Comparison of ENCODE assay signal across 8 mouse cellular contexts in the genomic region with DNA sequence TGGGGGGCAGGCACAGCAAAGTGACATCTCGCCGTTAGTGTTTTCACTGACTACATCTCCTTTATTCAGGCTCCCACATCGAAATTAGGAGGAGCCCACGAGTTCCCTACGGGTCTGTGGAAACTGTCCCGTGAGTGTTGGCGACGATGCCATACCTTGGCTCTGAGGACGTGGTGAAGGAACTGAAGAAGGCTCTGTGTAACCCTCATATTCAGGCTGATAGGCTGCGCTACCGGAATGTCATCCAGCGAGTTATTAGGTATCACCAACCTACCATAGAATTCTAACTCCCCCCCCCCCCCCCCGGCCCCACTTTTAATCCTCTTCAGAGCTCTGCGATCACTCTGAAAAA. TPM values are rescaled to one million over a fixed set of nuclear protein-coding genes. Genes with fewer than 3 reads are reported as not detected.
DNase-seq lines count a peak whose midpoint lies in the region; ATAC-seq and TF ChIP-seq lines count a peak whose summit lies in the region.

No protein-coding gene starts in this region.

- H3K36me3 ChIP-seq in lung, embryonic 14.5 days (ENCODE audit: insufficient read depth), result peaks cover 29% of the 10 kb centered on the region
- peaks cover 43% of the 10 kb centered on the region for H3K36me3 ChIP-seq in limb, embryonic 12.5 days

- H3K9ac ChIP-seq in lung, embryonic 14.5 days, result peak overlapping the region; percentile 91
- peak overlapping the region; percentile 88 for H3K9ac ChIP-seq in limb, embryonic 12.5 days (replicated peaks)

- H3K4me3 ChIP-seq in lung, embryonic 14.5 days (ENCODE audit: low read depth, low read length), result peak overlapping the region; percentile 85
- peak overlapping the region; percentile 91 for H3K4me3 ChIP-seq in embryonic fibroblast, embryonic 13.5 days (ENCODE audit: insufficient read depth, low read length)
- H3K4me3 ChIP-seq in limb, embryonic 12.5 days (replicated peaks), result peak overlapping the region; percentile 80

- no peaks in the 10 kb centered on the region for H3K27me3 ChIP-seq in lung, embryonic 14.5 days (ENCODE audit: insufficient read depth, low read length)
- H3K27me3 ChIP-seq in limb, embryonic 12.5 days, result no peaks in the 10 kb centered on the region

- no peaks in the 10 kb centered on the region for H3K9me3 ChIP-seq in lung, embryonic 14.5 days (ENCODE audit: low read depth, low read length)
- no peaks in the 10 kb centered on the region for H3K9me3 ChIP-seq in limb, embryonic 12.5 days

- TF ChIP-seq CTCF in lung, embryonic 14.5 days (IDR thresholded peaks at IDR 0.05; ENCODE audit: low read depth), result no peak
- no peak for TF ChIP-seq CTCF in embryonic fibroblast, embryonic 13.5 days (IDR thresholded peaks at IDR 0.05; ENCODE audit: borderline replicate concordance, insufficient read depth, low read length)

- peak overlapping the region; percentile 96 for H3K27ac ChIP-seq in lung, embryonic 14.5 days (ENCODE audit: low read depth)
- H3K27ac ChIP-seq in embryonic fibroblast, embryonic 13.5 days (ENCODE audit: insufficient read depth, low read length), result peak overlapping the region; percentile 90
- peak overlapping the region; percentile 87 for H3K27ac ChIP-seq in limb, embryonic 12.5 days

- no peak for TF ChIP-seq POLR2A in embryonic fibroblast, embryonic 13.5 days (IDR thresholded peaks at IDR 0.05; ENCODE audit: low read depth, low read length)

- peak; percentile 69 for ATAC-seq in lung, embryonic 14.5 days (ENCODE audit: insufficient read depth)
- peak; percentile 60 for ATAC-seq in limb, embryonic 12.5 days (ENCODE audit: insufficient number of reproducible peaks, insufficient read depth, low FRiP score, low TSS enrichment, low read depth)
- ATAC-seq in neutrophil, adult 5-6 weeks (ENCODE audit: extremely low read depth, insufficient number of reproducible peaks, low FRiP score, poor library complexity, severe bottlenecking), result peak; percentile 13; the same call in 1 of the 2 replicates

- H3K4me2 ChIP-seq in lung, embryonic 14.5 days, result peak overlapping the region; percentile 72
- H3K4me2 ChIP-seq in limb, embryonic 12.5 days, result peak overlapping the region; percentile 78

- H3K4me1 ChIP-seq in lung, embryonic 14.5 days (ENCODE audit: insufficient read depth), result peaks cover 5% of the 10 kb centered on the region; the same call in 1 of the 2 replicates
- peaks cover 2% of the 10 kb centered on the region; the same call in 1 of the 2 replicates for H3K4me1 ChIP-seq in embryonic fibroblast, embryonic 13.5 days (ENCODE audit: control insufficient read depth, insufficient read depth, low read length)
- H3K4me1 ChIP-seq in limb, embryonic 12.5 days (replicated peaks), result peaks cover 15% of the 10 kb centered on the region

- DNase-seq in lung, embryonic 14.5 days, result no peak
- DNase-seq in lung, postnatal 36 days, result no peak
- no peak for DNase-seq in urinary bladder, postnatal 10 days (ENCODE audit: low spot score)
- DNase-seq in thymus, postnatal 14 days, result no peak
- DNase-seq in Muller cell, postnatal 12 days (ENCODE audit: inconsistent ontology term), result no peak

- 2% methylated on average over 14 of the region's 14 CpGs for WGBS in lung, embryonic 14.5 days
- 2% methylated on average over 14 of the region's 14 CpGs for WGBS in limb, embryonic 12.5 days

RNA-seq across cellular contexts. Expression of gene Gm43064, which starts 0.4 kb away (rescaled TPM):
- polyA plus RNA-seq in lung, embryonic 14.5 days (2014; fragmentation: Nextera tagmentation; extraction: Ambion mirVana), result 0.21 TPM in 1 of 2 replicates, not detected in the other
- polyA plus RNA-seq in embryonic fibroblast, embryonic 13.5 days (2011; ENCODE audit: insufficient read length, low read depth, missing spikeins), result not detected in 2 replicates
- polyA plus RNA-seq in limb, embryonic 12.5 days (2016; fragmentation: Nextera tagmentation; extraction: Ambion mirVana), result 0.24 TPM in 1 of 2 replicates, not detected in the other
- not detected in 2 replicates for total RNA-seq in neutrophil, adult 5-6 weeks (2017)

RNA-seq across cellular contexts. Expression of gene Ap4b1, which starts 0.5 kb away (rescaled TPM):
- polyA plus RNA-seq in lung, embryonic 14.5 days (2014; fragmentation: Nextera tagmentation; extraction: Ambion mirVana), result 19.1 and 21.9 TPM in 2 replicates
- polyA plus RNA-seq in embryonic fibroblast, embryonic 13.5 days (2011; ENCODE audit: insufficient read length, low read depth, missing spikeins), result 15.4 and 16.4 TPM in 2 replicates
- 21.6 and 24.6 TPM in 2 replicates for polyA plus RNA-seq in limb, embryonic 12.5 days (2016; fragmentation: Nextera tagmentation; extraction: Ambion mirVana)
- total RNA-seq in neutrophil, adult 5-6 weeks (2017), result 39.4 and 48.4 TPM in 2 replicates

RNA-seq across cellular contexts. Expression of gene Dclre1b, which starts 0.5 kb away (rescaled TPM):
- 36.5 and 41.1 TPM in 2 replicates for polyA plus RNA-seq in lung, embryonic 14.5 days (2014; fragmentation: Nextera tagmentation; extraction: Ambion mirVana)
- 8.0 and 10.1 TPM in 2 replicates for polyA plus RNA-seq in embryonic fibroblast, embryonic 13.5 days (2011; ENCODE audit: insufficient read length, low read depth, missing spikeins)
- polyA plus RNA-seq in limb, embryonic 12.5 days (2016; fragmentation: Nextera tagmentation; extraction: Ambion mirVana), result 31.8 and 32.5 TPM in 2 replicates
- total RNA-seq in neutrophil, adult 5-6 weeks (2017), result 13.1 and 15.6 TPM in 2 replicates

RNA-seq across cellular contexts. Expression of gene Hipk1, which starts 18.4 kb away (rescaled TPM):
- polyA plus RNA-seq in lung, embryonic 14.5 days (2014; fragmentation: Nextera tagmentation; extraction: Ambion mirVana), result 16.8 and 17.2 TPM in 2 replicates
- polyA plus RNA-seq in embryonic fibroblast, embryonic 13.5 days (2011; ENCODE audit: insufficient read length, low read depth, missing spikeins), result 53.1 and 56.2 TPM in 2 replicates
- 12.6 and 13.0 TPM in 2 replicates for polyA plus RNA-seq in limb, embryonic 12.5 days (2016; fragmentation: Nextera tagmentation; extraction: Ambion mirVana)
- 231 and 247 TPM in 2 replicates for total RNA-seq in neutrophil, adult 5-6 weeks (2017)

RNA-seq across cellular contexts. Expression of gene Bcl2l15, which starts 22.6 kb away (rescaled TPM):
- not detected in 2 replicates for polyA plus RNA-seq in lung, embryonic 14.5 days (2014; fragmentation: Nextera tagmentation; extraction: Ambion mirVana)
- not detected in 2 replicates for polyA plus RNA-seq in embryonic fibroblast, embryonic 13.5 days (2011; ENCODE audit: insufficient read length, low read depth, missing spikeins)
- polyA plus RNA-seq in limb, embryonic 12.5 days (2016; fragmentation: Nextera tagmentation; extraction: Ambion mirVana), result not detected in 2 replicates
- total RNA-seq in neutrophil, adult 5-6 weeks (2017), result 1.5 and 2.5 TPM in 2 replicates

Comparison
In these comparisons a context has a peak if more than half of its experiments do, and no peak if none do; other contexts are left out.
1. ATAC-seq: peak in every context shown above with its lines; median percentile 69 in lung, embryonic 14.5 days; 60 in limb, embryonic 12.5 days; 13 in neutrophil, adult 5-6 weeks.